Mouse (Mus musculus): ENCODE measurements around the gene Oat.

Gene Oat

DNA sequence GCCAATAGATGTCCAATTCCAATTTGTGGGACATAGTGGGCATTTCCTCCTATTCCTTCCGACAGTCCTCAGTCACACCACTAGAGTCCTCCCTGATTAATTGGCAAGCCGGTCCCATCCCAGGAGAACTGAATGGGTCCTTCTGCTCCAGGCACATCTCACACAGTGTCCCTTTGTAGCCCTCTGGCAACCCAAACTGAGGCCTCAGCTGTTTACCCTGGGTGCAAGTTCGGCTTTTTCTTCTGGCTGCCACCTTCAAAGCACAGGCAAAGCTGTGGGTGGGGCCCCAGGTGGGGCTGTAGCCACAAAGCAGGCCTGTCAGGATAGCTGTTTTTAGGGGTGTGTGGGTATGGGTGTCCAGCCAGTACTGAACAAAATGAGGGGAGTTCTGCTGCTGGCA is 29.1 kb downstream of the Oat start:
- Histone ChIP-seq H3K27me3 (ENCODE audit: insufficient read depth, low read length) (peaks cover 23% of the 10 kb centered on the region), H3K4me1 (replicated peaks; ENCODE audit: low read depth, low read length) (peaks cover 9% of the 10 kb centered on the region), H3K36me3 (ENCODE audit: insufficient read depth, low read length) (no peaks in the 10 kb centered on the region), H3K9me3 (ENCODE audit: low read length) (no peaks in the 10 kb centered on the region), H3K4me3 (replicated peaks; ENCODE audit: low read length) (no peak overlapping the region)
- TF ChIP-seq POU5F1 (IDR thresholded peaks at IDR 0.05; ENCODE audit: borderline replicate concordance, low read length) (no peak), CTCF (conservative IDR thresholded peaks at IDR 0.05; ENCODE audit: low read length) (no peak), NANOG (IDR thresholded peaks at IDR 0.05; ENCODE audit: borderline replicate concordance, low read length) (no peak)

DNA sequence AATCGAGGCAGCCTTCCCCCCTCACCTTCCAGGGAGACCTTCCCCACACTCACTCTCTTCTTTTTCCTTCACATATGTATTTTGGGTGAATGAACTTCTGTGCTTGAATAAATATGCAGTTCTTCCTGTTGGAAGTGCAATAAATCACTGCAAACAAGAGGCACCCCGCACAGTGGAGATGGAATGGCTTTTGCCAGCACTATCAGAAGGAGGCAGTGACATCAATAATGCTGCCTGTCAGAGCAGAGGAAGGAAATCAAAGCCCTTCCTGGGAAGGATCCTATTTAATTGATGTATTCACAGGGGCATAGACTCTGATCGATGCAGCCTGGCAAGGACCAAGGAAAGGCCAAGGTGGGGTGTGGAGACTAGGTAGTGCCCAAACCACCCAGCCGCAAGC is 33.8 kb downstream of the Oat start:
- H3K4me3 ChIP-seq (replicated peaks; ENCODE audit: low read length), result no peak overlapping the region
- peaks cover 10% of the 10 kb centered on the region for H3K27me3 ChIP-seq (ENCODE audit: insufficient read depth, low read length)
- H3K36me3 ChIP-seq (ENCODE audit: insufficient read depth, low read length), result no peaks in the 10 kb centered on the region
- no peaks in the 10 kb centered on the region for H3K4me1 ChIP-seq (replicated peaks; ENCODE audit: low read depth, low read length)
- no peaks in the 10 kb centered on the region for H3K9me3 ChIP-seq (ENCODE audit: low read length)
- TF ChIP-seq POU5F1 (IDR thresholded peaks at IDR 0.05; ENCODE audit: borderline replicate concordance, low read length), result no peak
- no peak for TF ChIP-seq CTCF (conservative IDR thresholded peaks at IDR 0.05; ENCODE audit: low read length)
- TF ChIP-seq NANOG (IDR thresholded peaks at IDR 0.05; ENCODE audit: borderline replicate concordance, low read length), result no peak

DNA sequence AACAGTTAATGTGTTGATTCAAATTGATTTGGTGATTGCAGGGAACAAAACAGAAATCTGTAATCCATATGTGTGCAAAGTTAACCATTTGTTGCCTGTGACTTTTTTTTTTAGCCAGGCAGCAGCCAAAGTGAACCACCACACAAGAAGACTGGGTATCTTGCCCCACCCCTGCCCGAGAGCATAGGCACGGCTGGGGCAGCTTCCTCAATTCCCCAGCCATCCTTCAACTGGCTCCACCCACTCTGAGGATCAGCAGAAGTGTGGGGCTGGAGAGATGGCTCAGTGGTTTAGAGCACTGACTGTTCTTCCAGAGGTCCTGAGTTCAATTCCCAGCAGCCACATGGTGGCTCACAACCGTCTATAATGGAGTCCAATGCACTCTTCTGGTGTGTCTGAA is 34.6 kb downstream of the Oat start:
- H3K9me3 ChIP-seq (ENCODE audit: low read length), result no peaks in the 10 kb centered on the region
- no peaks in the 10 kb centered on the region for H3K4me1 ChIP-seq (replicated peaks; ENCODE audit: low read depth, low read length)
- H3K4me3 ChIP-seq (replicated peaks; ENCODE audit: low read length), result no peak overlapping the region
- H3K27me3 ChIP-seq (ENCODE audit: insufficient read depth, low read length), result 0 out of 2 replicates have a peak, but pooled peaks cover 7% of the 10 kb centered on the region
- no peaks in the 10 kb centered on the region for H3K36me3 ChIP-seq (ENCODE audit: insufficient read depth, low read length)
- TF ChIP-seq POU5F1 (IDR thresholded peaks at IDR 0.05; ENCODE audit: borderline replicate concordance, low read length), result no peak
- TF ChIP-seq CTCF (conservative IDR thresholded peaks at IDR 0.05; ENCODE audit: low read length), result no peak

DNA sequence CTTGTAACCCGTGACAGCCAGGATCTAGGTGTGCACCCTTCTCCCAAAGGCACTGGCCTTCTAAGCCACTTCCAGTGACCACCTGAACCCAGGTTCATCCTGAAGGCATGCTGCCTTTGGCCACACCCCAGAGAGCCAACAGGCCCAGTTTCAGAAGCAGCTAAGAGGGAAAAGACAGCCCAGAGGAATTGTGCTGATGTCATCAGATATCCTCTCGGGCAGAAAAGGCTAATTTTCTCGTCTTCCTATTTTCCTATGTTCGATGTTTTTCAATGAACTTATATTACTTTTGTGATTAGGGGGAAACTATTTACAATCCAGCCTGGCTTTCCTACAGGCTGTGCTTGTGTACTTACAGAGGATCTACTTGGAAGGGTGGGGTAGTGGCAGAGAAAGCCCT is 35.6 kb downstream of the Oat start:
- no peak overlapping the region for H3K4me3 ChIP-seq (replicated peaks; ENCODE audit: low read length)
- TF ChIP-seq NANOG (IDR thresholded peaks at IDR 0.05; ENCODE audit: borderline replicate concordance, low read length), result no peak
- no peak for TF ChIP-seq POU5F1 (IDR thresholded peaks at IDR 0.05; ENCODE audit: borderline replicate concordance, low read length)
- TF ChIP-seq CTCF (conservative IDR thresholded peaks at IDR 0.05; ENCODE audit: low read length), result no peak
- no peaks in the 10 kb centered on the region for H3K4me1 ChIP-seq (replicated peaks; ENCODE audit: low read depth, low read length)

DNA sequence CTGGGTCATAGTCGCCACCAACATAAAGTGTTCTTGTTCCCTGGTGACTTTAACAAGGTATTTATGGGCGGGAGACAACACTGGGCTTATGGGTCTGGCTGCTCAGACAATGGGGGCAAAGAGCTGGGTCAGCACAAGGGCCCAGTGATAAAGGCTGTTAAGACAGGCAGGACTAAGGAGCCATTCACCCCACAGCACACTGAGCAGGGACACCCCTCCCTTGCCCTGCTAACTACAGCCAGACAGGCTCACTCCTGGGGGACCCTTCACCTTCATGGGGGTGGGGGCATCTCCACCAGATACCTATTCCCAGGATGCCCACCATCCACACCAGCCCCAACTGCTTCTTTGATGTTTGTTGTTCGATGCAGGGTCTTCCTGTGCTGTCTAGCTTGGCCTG is 47.0 kb downstream of the Oat start:
- Histone ChIP-seq H3K27me3 (ENCODE audit: insufficient read depth, low read length) (peaks cover 31% of the 10 kb centered on the region), H3K4me1 (replicated peaks; ENCODE audit: low read depth, low read length) (no peaks in the 10 kb centered on the region), H3K36me3 (ENCODE audit: insufficient read depth, low read length) (no peaks in the 10 kb centered on the region), H3K4me3 (replicated peaks; ENCODE audit: low read length) (no peak overlapping the region), H3K9me3 (ENCODE audit: low read length) (no peaks in the 10 kb centered on the region)
- TF ChIP-seq CTCF (conservative IDR thresholded peaks at IDR 0.05; ENCODE audit: low read length), result no peak
- no peak for TF ChIP-seq NANOG (IDR thresholded peaks at IDR 0.05; ENCODE audit: borderline replicate concordance, low read length)
- TF ChIP-seq POU5F1 (IDR thresholded peaks at IDR 0.05; ENCODE audit: borderline replicate concordance, low read length), result no peak

More for the DNA sequence above, 35.6 kb downstream of the Oat start:
- 0 out of 2 replicates have a peak, but pooled peaks cover 7% of the 10 kb centered on the region for H3K27me3 ChIP-seq (ENCODE audit: insufficient read depth, low read length)
- H3K9me3 ChIP-seq (ENCODE audit: low read length), result no peaks in the 10 kb centered on the region
- H3K36me3 ChIP-seq (ENCODE audit: insufficient read depth, low read length), result no peaks in the 10 kb centered on the region

DNA sequence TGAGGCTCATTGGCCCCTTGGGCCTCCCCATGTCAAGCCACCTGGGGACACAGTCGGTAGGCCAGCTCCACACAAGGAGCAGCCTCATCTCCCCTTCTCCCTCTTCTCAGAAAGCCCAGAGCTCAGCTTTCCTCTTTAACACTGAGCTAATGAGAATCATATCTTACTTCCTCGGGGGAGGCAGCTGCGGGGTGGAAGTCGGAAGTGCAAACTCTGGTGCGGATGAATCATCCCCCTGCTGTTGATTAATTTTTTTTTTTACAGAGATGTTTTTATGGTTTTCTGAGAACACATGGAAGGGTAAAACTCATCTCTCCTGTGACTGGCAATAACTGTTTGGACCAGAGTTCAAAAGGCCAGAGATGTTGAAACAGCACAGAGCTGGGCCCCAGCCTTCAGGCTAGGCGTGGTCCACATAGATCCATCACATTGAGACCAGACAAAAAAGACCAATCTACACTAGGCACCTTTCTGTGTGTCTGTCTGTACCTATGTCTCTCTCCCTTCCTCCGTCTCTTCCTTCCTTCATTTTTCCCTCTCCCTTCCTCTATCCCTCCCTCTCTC is 62.7 kb downstream of the Oat start:
- Histone ChIP-seq H3K4me3 (replicated peaks; ENCODE audit: low read length) (no peak overlapping the region), H3K27me3 (ENCODE audit: insufficient read depth, low read length) (peaks cover 32% of the 10 kb centered on the region), H3K4me1 (replicated peaks; ENCODE audit: low read depth, low read length) (no peaks in the 10 kb centered on the region), H3K9me3 (ENCODE audit: low read length) (no peaks in the 10 kb centered on the region), H3K36me3 (ENCODE audit: insufficient read depth, low read length) (no peaks in the 10 kb centered on the region)
- TF ChIP-seq NANOG (IDR thresholded peaks at IDR 0.05; ENCODE audit: borderline replicate concordance, low read length), result no peak
- TF ChIP-seq CTCF (conservative IDR thresholded peaks at IDR 0.05; ENCODE audit: low read length), result no peak
- no peak for TF ChIP-seq POU5F1 (IDR thresholded peaks at IDR 0.05; ENCODE audit: borderline replicate concordance, low read length)

DNA sequence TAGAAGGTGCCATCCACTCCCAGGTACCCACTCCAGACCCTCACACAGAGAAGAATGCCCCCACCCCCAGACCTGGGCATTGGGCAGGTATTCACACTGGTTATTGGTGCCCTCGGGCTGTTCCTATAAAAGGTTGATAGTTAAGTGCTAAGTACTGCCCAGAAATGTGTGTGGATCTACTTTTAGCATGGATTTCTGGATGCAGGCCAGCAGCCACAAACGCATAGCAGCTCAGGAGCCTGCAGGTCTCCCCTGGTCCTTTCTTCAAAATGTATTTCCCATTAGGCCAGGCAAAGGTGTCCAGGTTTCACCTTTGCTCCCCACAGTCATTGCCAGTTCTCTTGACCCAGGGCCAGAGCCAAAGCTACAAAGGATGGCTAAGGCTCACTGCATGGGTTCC is 67.1 kb downstream of the Oat start:
- no peak overlapping the region for H3K4me3 ChIP-seq (replicated peaks; ENCODE audit: low read length)
- TF ChIP-seq CTCF (conservative IDR thresholded peaks at IDR 0.05; ENCODE audit: low read length) (no peak), POU5F1 (IDR thresholded peaks at IDR 0.05; ENCODE audit: borderline replicate concordance, low read length) (no peak), NANOG (IDR thresholded peaks at IDR 0.05; ENCODE audit: borderline replicate concordance, low read length) (no peak)

More for the DNA sequence above, 67.1 kb downstream of the Oat start:
- Histone ChIP-seq H3K4me1 (replicated peaks; ENCODE audit: low read depth, low read length) (no peaks in the 10 kb centered on the region), H3K36me3 (ENCODE audit: insufficient read depth, low read length) (no peaks in the 10 kb centered on the region), H3K9me3 (ENCODE audit: low read length) (no peaks in the 10 kb centered on the region), H3K27me3 (ENCODE audit: insufficient read depth, low read length) (peaks cover 16% of the 10 kb centered on the region)
